Mouse (Mus musculus): ENCODE results near the gene B3gat3. TPM values are rescaled to one million over a fixed set of nuclear protein-coding genes. Genes with fewer than 3 reads are reported as not detected.

B3gat3 gene
- polyA plus RNA-seq (2012; fragmentation: generic; extraction: Trizol) = 10 to 100 TPM; 56.0 to 67.8 TPM

DNA sequence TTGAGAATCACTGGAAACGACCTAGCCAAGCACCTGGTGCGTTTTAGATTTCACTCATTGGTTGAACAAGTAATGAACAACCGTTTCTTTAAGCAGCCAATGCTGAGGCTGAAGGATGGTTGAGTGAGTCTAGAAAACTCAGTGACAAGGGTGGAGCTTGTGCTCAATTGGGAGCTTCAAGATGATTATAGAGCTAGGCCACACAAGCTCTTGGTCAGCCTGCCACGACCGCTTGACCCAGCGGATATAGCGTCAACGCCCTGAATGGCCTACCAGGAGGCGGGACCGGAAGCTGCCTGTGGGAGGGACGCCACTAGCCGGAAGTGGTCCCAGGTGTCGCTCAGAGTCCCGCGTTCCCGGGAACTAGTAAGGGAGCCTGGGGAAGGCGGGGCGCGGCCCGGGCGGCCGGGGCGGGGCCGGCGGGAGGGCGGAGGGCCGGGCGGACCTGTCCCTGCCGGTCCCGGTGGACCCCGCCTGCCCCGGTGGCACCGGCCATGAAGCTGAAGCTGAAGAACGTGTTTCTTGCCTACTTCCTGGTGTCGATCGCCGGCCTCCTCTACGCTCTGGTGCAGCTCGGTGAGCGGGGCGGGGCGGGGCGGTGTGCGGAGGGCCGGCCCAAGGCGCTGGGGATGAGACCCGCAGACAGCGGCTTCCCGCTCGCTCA lies at the start of gene B3gat3:
Gene B3gat3 (plus strand): TSS at position 302 of the 664 bp plus-strand sequence.

DNA sequence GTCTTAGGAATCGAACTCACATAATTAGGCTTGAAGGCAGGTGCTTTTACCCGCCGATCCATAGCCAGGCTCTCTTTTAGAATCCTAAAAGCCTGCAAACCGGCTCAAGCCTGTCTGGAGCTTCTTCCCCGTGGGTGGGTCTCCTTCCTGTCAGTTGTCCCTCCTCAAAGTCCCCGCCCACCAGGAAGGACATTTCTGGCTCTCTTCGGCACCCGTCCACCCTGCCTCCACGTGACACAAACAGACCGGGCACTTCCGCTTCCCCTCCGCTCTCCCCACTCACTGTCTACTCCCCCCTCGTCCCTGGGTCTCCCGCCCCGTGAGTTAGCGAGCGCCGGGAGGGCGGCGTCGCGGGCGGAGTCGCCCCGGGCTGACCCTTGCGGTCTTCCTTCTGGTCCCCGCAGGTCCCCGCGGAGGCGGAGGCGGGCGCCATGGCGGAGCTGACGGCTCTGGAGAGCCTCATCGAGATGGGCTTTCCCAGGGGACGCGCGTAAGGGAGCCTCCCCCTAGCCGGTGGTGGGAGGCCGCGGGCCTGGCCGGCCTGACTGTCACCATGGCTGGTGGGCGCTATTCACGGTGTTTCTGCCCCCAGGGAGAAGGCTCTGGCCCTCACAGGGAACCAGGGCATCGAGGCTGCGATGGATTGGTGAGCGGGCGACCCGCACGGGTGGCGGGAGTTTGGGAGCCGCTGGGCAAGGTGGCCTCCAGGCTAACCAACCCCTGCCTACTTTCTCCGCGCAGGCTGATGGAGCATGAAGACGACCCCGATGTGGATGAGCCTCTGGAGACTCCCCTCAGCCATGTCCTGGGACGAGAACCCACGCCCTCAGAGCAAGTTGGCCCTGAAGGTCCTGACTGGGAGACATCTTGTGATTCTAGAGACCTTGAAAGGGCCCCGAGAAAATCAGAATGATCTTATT lies 48.6 kb upstream of the B3gat3 start, which contains the start of gene Ubxn1:
Gene Ubxn1 (plus strand): TSS at position 230 of the 920 bp plus-strand sequence.

DNA sequence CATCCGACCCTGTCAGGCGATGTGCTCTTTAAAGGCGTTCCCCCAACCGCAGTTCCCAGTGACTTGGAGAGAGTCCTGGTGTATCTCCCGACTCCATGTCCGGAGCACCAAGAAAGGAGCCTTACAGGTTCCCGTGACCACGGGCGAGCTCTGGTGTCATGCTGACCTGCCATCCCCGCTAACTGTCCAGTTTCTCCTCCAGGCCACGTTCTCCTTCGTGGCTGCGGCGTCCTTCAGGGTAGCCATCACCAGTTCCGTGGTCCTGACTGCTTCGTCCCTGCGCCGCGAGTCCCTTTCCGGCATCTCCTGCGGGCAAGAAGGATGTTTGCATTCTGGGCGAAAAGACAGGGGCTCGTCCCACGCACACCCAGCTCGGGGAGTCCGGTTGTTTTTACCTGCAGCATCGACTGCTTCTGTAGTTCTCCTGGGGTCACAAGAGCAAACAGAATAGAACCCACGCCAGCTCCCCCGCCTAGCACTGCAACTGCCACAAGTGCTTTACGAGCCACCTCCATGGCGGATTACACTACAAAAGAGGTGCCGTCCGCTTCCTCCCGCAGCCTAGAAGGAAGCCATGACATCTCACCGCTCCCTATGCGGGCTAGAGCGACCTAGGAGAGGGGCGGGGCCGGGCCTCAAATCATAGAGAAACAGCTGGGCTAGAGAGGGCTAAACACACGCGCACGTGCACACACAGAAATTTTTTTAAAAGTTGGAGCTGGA lies 39.7 kb upstream of the B3gat3 start, which contains the start of gene Uqcc3:
Gene Uqcc3 (minus strand): TSS at position 613 of the 723 bp plus-strand sequence.

DNA sequence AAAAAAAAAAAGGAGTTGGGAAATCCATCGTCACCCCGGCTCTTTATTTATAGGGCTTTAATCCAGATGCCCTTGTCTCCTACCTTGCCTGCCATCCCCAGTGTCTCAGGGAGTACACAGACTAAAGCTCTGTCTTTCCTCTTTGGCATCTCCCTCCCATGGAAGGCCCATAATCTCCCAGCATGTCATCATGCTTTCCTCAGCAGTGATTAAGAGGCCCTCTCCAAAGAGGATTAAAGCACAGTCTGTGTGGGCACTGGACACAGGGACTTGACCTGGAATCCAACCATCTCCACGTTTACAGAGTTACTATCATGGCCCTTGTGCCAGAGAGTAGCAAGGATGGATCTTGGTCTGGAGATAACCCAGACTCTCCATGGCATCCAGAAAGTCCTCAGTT lies 36.6 kb upstream of the B3gat3 start, which contains the start of the genes Lbhd1 and Gm49403:
Gene Lbhd1 (plus strand): TSS at position 117 of the 400 bp plus-strand sequence.
Gene Gm49403 (plus strand): TSS at position 315 of the 400 bp plus-strand sequence.

DNA sequence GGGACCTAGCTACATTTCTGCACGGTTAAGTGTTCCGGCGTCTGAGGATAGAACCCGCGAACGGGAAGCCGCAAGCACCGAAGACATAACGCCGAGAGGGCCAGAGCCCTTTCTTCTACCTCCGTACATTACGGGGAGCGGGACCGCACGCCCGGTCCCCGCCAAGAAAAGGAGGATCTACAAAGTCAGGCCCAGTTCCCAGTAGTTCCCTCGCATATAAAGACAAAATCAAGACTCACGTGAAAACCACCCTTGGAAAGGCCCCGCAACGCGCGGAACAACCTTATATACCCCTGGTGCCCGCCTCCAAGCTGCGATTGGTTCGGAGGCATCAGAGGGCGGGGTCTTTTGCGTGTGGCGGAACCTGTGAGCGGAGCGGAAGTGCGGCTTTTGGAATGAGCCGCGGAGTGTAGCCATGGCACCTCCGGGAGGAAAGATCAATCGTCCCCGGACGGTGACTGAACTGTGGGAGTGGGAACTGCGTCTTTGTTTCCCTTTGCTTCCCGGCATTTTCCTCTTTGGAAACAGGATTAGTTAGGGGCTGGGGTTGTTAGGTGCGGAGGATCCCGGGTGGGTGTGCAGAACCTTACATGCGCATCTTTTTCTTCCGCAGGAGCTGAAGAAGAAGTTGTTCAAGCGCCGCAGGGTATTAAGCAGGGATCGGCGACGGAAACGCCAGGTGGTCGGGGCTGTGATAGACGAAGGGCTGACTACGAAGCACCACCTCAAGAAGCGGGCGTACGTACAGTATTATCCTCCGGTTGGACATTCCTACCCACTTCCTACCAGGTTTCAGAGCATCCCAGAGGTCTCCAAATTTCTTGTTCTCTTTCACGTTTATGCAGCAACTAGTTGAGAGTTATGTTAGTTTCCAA lies 31.4 kb upstream of the B3gat3 start, which contains the start of the genes 1810009A15Rik and Gm49416:
Gene 1810009A15Rik (plus strand): TSS at position 343 of the 875 bp plus-strand sequence.
Gene Gm49416 (plus strand): TSS at position 416 of the 875 bp plus-strand sequence.

DNA sequence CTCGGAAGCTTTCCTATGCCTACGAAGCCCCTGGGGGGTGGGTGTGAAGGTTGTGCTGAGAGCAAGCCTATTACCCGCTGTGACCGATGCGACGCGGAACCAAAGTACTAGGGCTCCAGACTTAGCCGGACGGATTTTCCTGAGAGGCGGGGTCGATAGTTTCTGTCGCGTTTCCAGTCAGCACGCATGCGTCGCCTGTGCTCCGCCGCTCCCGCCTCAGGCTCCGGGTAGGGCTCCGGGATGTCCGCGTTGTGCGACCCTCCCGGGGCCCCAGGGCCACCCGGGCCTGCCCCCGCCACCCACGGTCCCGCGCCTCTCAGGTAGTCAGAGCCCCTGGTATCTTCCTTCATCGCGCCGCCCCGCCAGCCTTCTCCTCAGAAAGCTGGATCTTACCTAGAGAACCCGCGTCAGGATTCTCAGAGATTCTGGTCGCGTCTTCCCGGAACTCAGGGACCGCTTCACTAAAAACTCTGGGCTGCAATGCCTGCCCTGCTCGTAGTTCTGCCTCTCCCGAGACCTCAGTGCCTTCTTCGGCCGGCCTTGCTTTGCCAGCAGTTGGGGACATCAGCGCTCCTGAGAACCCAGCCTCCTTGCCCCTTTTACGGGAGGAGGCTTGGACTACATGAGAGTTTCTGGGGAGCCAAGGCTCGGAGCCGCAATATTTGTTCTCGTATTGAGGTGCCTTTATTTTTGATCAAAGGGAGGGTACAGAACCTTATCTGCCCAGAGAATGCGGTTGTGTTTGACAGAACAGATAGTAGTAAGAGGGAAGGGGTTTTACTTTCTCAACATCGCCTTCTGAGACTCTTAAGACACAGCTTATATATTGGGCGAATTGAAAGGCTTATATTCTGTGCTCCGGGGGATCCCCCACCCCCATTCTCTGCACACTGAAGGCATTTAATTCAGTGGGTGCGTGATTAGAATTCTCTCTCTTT lies 27.1 kb upstream of the B3gat3 start, which contains the start of gene Ints5:
Gene Ints5 (plus strand): TSS at position 177 of the 938 bp plus-strand sequence.

DNA sequence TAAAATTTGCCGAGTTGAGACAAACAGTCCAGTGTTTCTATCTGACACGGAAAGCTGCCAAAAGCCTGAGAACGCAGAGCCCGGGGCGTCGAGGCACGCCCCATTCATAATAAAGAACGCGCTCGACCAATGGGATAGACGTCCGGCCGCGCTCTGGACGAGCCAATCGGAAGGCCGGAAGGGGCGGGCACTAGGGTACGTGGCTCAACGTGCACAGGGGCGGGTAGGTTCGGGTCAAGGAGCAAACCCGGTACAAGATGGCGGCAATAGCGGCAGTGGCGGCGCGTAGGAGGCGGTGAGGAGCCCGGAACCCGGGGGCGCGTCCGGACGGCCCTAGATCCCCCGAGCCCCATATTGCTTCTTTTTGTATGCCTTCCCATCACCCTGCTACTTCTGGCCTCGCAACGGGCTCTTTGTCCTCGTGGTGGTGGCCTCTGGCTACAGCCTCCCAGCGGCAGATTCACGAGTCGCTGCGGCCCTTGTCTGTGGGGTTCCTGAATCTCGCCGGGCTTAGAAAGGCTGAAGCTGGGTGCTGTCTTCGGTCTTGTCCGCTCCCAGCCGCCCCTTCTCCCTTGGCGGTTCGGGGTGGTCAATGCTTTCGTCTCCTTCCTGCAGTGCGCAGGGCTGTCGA lies 22.2 kb upstream of the B3gat3 start, which contains the start of gene Ganab:
Gene Ganab (plus strand): TSS at position 207 of the 631 bp plus-strand sequence.

DNA sequence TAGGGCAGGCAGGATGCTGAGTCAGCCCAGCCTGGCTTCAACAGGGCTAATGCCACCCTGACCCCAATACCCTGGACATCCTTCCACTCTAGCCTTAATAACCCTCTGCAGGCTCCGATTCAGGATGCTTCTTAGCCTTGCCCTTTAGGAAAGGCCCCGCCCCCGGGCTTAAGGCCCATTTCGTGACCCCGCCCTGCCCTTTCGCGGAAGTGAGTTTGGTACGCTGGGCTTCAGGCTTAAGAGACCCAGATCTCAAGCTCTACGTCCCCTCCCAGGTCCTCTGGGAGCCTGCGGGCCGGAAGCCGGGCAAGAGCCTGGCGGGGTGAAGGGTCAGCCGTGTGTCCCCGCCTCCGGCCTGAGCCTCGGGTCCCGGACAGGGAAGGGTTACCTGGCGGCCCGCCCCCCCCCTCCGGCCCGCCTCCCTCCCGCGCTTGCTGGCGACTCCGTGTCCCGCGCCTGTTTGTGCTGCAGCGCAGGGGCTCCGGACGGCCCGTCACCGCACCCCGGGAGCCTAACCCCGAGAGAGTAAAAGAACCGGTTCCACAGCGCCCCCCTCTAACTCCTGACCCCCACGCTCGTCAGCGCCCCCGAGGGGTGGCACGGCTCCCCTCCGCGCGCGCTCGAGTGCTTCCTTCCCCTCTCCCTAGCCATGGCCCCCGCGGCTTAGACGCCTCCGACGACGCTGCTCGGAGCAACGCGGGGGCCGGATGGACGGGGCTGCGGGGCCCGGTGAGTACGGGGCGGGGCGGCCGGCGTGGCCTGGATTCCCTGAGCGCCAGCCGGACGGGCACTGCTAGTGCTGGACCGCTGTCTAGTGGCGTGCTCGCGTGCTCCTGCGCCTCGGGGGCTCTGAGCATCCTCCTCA lies 9.3 kb downstream of the B3gat3 start, which contains the start of the genes Rom1 and Eml3:
Gene Rom1 (minus strand): TSS at position 133 of the 865 bp plus-strand sequence.
Gene Eml3 (plus strand): TSS at position 329 of the 865 bp plus-strand sequence.

DNA sequence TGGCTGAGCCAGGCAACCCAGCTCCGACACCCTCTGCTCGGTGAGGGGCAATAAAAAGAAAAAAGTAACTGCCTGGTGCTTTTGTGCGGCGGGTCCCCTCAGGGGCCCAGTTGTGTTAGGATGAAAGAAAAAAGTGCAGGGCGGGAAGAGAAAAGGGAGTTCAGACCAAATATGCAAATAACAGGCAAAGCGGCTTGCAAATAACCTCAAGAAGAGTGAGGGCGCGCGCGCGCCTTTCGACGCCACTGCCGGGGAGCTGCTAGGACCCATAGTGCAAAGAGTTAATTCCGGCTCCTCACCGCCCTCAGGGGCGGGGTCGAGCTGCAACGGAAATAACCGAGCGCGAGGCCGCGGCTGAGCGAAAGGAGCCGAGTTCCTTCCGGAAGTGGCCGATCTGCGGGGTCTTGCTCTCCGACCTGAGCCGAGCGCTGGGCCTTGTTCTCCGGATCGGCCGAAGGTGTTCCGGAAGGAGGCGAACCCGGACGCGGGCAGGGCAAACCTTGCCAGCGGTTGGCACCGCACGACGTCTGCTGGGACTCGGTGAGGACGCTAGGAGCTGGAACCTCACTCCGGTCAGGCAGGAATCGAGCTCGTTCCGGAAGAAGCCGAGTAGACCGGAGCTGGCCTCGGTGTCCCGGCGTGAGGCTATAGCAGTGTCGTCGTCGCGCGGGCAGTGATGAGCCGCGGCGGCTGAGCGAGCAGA lies 21.5 kb downstream of the B3gat3 start, which contains the start of gene Mta2:
Gene Mta2 (plus strand): TSS at position 361 of the 703 bp plus-strand sequence.

DNA sequence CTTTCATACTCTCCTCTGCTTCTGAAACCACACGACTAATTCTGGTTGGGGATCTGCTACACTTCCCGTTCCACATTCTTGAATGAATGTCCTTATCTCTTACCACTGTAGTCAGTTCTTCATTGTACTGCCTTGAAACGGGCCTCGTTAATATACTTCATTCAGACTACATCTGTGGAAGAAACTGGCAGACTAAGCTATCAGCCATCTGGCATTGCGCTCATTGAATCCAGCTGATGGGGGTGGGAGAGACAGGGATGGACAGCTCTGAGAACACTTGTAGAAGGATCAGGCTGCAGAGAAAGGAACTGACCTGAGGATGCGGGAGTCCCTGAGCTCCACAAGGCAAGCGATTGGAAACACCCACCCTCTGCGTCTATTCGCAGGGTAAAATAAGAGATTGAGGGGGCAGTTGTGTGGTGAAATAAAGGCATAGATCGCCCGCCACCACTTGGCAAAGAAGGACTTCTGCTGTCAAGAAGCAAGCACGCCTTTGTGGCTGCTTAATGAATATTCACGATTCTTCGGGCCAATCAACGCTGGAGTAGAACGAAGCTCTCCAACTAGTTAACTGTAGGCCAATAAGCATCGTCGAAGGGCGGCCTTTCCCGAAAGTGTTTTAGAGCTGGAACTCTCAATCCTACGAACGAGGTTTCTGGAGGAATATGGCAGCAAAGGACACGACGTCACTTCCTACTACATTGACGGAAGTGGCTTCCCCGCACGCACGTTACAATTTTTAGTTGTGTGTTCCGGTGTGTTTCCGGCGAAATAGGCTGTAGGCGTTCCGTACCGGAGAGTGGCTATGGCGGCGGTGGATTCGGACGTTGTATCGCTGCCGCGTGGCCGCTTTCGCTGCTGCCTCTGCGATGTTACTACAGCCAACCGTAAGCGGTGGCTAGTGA lies 33.2 kb downstream of the B3gat3 start, which contains the start of gene Tut1:
Gene Tut1 (plus strand): TSS at position 713 of the 905 bp plus-strand sequence.

DNA sequence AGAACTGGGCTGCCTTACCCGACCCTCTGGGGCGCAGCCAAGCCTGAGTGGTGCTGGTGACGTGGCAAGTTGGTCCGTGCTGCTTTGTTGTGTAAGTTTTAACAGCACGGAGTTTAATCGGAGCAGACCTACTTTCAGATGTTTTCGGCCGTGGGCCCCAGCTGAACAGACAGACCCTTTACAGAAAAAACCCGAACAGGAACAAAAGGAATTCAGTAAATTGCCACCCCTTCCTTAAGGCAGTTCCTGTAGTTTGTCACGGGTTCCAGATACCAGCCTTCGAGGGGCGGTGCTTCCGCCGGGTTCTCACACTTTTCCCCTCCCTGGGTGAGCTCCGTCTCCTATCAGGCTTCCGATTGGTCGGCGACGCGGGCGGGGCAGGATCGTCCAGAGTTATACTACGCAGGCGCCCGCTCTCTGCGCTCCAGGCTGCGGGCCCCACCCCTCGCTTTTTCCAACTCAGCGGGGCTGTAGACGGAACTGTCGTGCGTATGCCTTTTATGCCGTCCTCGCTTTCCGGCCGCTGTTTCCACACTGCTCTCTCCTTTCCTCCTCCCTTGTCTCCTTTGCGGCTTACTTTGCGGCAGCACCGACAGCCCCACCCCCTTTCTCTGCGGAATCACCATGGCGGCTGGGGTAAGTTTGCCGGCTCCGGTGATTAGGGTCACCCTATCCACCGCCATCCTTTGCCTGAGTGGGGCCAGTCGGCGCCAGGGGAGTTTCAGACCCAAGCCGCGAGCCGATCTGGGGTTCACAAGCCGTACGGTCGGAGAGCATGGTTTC lies 46.6 kb downstream of the B3gat3 start, which contains the start of gene Eef1g:
Gene Eef1g (plus strand): TSS at position 452 of the 783 bp plus-strand sequence.

